Mouse (Mus musculus): ENCODE data around the gene Yaf2. TPM values are rescaled to one million over a fixed set of nuclear protein-coding genes. Genes with fewer than 3 reads are reported as not detected.
"Not testable (repeated sequence)": the region's sequence is repeated elsewhere in the genome, so short reads cannot be mapped to it uniquely, and the experiment has no call there.

The Yaf2 gene
- polyA plus RNA-seq, 1 experiment from 2014 or later: 31.4 TPM

DNA sequence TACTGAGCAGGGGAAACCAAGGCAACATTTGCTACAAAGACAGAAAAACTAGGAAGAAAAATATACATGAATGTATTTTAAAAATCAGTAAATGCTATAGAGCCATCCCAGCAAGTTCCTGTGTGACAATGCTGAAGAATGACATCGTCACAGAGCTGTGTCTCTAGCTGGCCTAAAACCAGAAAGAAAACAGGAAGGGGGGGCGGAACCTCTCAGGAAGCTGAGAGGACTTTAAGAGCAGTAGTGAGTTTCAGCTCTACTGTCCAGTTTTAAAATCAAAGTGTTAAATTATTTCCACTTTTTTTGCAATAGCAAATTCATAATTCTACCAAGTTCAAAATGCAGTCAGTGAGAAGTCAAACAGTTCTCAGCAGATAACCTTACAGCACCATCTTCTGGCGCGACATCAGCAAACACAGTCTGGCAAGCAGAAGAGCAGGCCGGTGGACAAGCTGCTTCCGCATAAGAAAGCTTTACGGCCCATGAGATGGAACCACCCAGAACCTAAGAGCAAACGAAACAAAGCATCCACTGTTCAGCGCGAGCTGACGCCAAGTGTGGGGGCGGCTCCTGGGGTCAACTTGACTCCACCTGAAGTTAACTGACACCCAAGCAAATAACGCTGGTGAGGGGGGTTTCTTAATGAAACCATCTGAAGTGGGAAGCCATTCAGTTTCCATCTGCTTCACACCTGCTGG, 85.0 kb downstream of the Yaf2 start:
- H3K4me2 ChIP-seq (ENCODE audit: low read depth, low read length): no peak overlapping the region
- no peak for ATAC-seq
- H3K27ac ChIP-seq (ENCODE audit: low read length): no peak overlapping the region
- no peaks in the 10 kb centered on the region for H3K27me3 ChIP-seq (replicated peaks; ENCODE audit: control insufficient read depth, insufficient read depth, low read length)
- no peak overlapping the region for H3K4me3 ChIP-seq (ENCODE audit: low read length)
- no peaks in the 10 kb centered on the region for H3K4me1 ChIP-seq (ENCODE audit: control insufficient read depth, insufficient read depth, low read length)
- WGBS: 55% methylated on average over 13 of the region's 13 CpGs
- no peaks in the 10 kb centered on the region for H3K9me3 ChIP-seq (ENCODE audit: control insufficient read depth, low read length)
- 0 out of 2 replicates have a peak, but pooled peaks cover 4% of the 10 kb centered on the region for H3K36me3 ChIP-seq (ENCODE audit: control insufficient read depth, insufficient read depth, low read length)
- no peak overlapping the region for H3K9ac ChIP-seq (ENCODE audit: low read depth, low read length)

DNA sequence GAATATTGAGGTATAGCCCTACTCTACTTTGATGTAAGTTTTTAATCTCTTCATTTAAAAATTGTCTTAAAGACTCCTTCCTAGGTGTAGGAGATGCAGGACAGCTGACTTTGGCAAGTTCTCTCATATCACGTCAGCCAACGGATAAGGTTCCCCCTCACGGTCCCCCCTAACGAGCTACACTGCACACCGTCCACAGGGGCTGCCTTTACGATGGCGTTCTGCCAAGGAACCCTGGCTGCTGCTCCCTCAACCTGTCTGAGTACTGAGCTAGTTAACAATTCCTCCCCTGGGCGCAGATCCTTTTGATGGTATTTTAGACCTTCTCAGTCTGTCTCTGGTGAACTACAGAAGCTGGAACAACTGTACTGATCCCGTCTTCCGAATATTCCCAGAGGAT, 93.5 kb downstream of the Yaf2 start:
- Histone ChIP-seq H3K27ac (ENCODE audit: low read length) (no peak overlapping the region), H3K4me3 (ENCODE audit: low read length) (no peak overlapping the region), H3K4me2 (ENCODE audit: low read depth, low read length) (no peak overlapping the region), H3K9ac (ENCODE audit: low read depth, low read length) (no peak overlapping the region), H3K27me3 (replicated peaks; ENCODE audit: control insufficient read depth, insufficient read depth, low read length) (no peaks in the 10 kb centered on the region), H3K4me1 (ENCODE audit: control insufficient read depth, insufficient read depth, low read length) (0 out of 2 replicates have a peak, but pooled peaks cover 2% of the 10 kb centered on the region), H3K9me3 (ENCODE audit: control insufficient read depth, low read length) (0 out of 2 replicates have a peak, but pooled peaks cover 3% of the 10 kb centered on the region), H3K36me3 (ENCODE audit: control insufficient read depth, insufficient read depth, low read length) (peaks cover 14% of the 10 kb centered on the region)
- WGBS: 68% methylated on average over 10 of the region's 10 CpGs
- no peak for ATAC-seq

DNA sequence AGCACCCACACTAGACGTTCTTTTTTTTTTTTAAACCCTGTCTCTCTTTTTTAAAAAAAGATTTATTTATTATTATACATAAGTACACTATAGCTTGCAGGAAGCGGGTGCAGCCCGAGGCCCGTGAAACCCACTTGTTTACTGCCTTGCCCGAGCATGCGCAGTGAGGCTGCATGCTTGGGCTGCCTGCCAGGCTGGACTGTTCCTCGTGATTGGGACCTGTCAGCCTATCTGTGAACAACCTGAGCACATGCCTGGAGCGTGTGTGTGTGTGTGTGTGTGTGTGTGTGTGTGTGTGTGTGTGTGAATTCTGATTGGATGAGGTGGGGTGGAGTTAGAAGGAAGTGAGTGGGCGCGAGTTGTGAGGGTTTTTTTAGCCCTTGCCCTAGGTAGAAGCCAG, 100.3 kb downstream of the Yaf2 start:
- not testable (repeated sequence) for H3K27ac ChIP-seq (ENCODE audit: low read length); H3K4me1 ChIP-seq (ENCODE audit: control insufficient read depth, insufficient read depth, low read length); ATAC-seq; H3K4me2 ChIP-seq (ENCODE audit: low read depth, low read length); H3K27me3 ChIP-seq (replicated peaks; ENCODE audit: control insufficient read depth, insufficient read depth, low read length); H3K9me3 ChIP-seq (ENCODE audit: control insufficient read depth, low read length); H3K9ac ChIP-seq (ENCODE audit: low read depth, low read length); H3K4me3 ChIP-seq (ENCODE audit: low read length)
- 83% methylated on average over 10 of the region's 10 CpGs for WGBS
- H3K36me3 ChIP-seq (ENCODE audit: control insufficient read depth, insufficient read depth, low read length): peaks cover 12% of the 10 kb centered on the region; the same call in 1 of the 2 replicates

Other genes with a start within 250 kb of the Yaf2 start
- 7.0 and 7.3 TPM in 2 replicates for gene Gxylt1, start 61.8 kb downstream of the Yaf2 start, polyA plus RNA-seq (2015; fragmentation: Nextera tagmentation; extraction: Ambion mirVana)
- 95.2 and 101 TPM in 2 replicates for gene Zcrb1, start 61.4 kb upstream of the Yaf2 start, polyA plus RNA-seq (2015; fragmentation: Nextera tagmentation; extraction: Ambion mirVana)
- 26.9 and 29.2 TPM in 2 replicates for gene Pphln1, start 61.4 kb upstream of the Yaf2 start, polyA plus RNA-seq (2015; fragmentation: Nextera tagmentation; extraction: Ambion mirVana)

All from intestine, embryonic 16.5 days (tissue).